Mouse (Mus musculus) midbrain, embryonic 12.5 days (tissue): ENCODE results near the gene Msi2. TPM values are rescaled to one million over a fixed set of nuclear protein-coding genes. Genes with fewer than 3 reads are reported as not detected.

Experiments
- microRNA-seq: library from miRNA; unstranded; fragments of <30 nt; microRNA quantifications from one replicate; pipeline ENCODE4, GENCODE M21; 2017
- polyA plus RNA-seq: library from polyadenylated mRNA; unstranded; fragments of >200 nt; fragmentation: Nextera tagmentation; extraction: Ambion mirVana; gene quantifications from 2 replicates; pipeline ENCODE4 v1.2.1, GENCODE M21; 2016

Msi2 gene
- polyA plus RNA-seq, 1 experiment from 2014 or later = 47.9 TPM

Small RNA genes lying within 50 kb of the gene (microRNA-seq; reads per million reads assigned to microRNA genes)
- gene Mir378b = 0.93 reads per million

Other genes starting within 250 kb of the Msi2 start
- gene Akap1, start 146.1 kb upstream of the Msi2 start, polyA plus RNA-seq = 20.3 and 23.7 TPM in 2 replicates
- 45.5 and 47.9 TPM in 2 replicates for gene Scpep1, start 237.0 kb upstream of the Msi2 start, polyA plus RNA-seq
- not detected in 2 replicates for gene Elobl, start 248.4 kb upstream of the Msi2 start, polyA plus RNA-seq